Mouse (Mus musculus) kidney, postnatal 4 days (tissue): ENCODE results near the gene Mtor.

Experiments
- DNase-seq, 2 experiments: peaks; one replicate each; pipeline ENCODE4 v3.0.0; 2021; ENCODE audit warnings: mixed read lengths in 2 of 2

Gene Mtor

GRCm38 (mm10) chr4:148444250-148444967 lies 4.0 kb upstream of the Mtor start, which contains the start of gene Ubiad1:
Ubiad1 (minus strand) TSS chr4:148444771.
- peak; percentile 93 to 94 for DNase-seq

GRCm38 (mm10) chr4:148448853-148449245 lies 438 bp downstream of the Mtor start:
- peak; percentile 57 to 67 for DNase-seq

- DNase-seq: no peak
Measured at GRCm38 (mm10) chr4:148453707-148454106, 5.3 kb downstream of the Mtor start.

- no peak for DNase-seq
Measured at GRCm38 (mm10) chr4:148455477-148456025, 7.1 kb downstream of the Mtor start.

GRCm38 (mm10) chr4:148460656-148461284 lies 12.4 kb downstream of the Mtor start:
- DNase-seq: no peak

GRCm38 (mm10) chr4:148461772-148462171 lies 13.4 kb downstream of the Mtor start:
- no peak for DNase-seq

- peak in 1 of 2 experiments; percentile 28 for DNase-seq
Measured at GRCm38 (mm10) chr4:148462717-148463116, 14.3 kb downstream of the Mtor start.

GRCm38 (mm10) chr4:148463208-148463960 lies 15.0 kb downstream of the Mtor start:
- peak in 1 of 2 experiments; percentile 45 for DNase-seq

- DNase-seq: no peak
Measured at GRCm38 (mm10) chr4:148464301-148464700, 15.9 kb downstream of the Mtor start.

- DNase-seq: no peak
Measured at GRCm38 (mm10) chr4:148464869-148465268, 16.5 kb downstream of the Mtor start.

GRCm38 (mm10) chr4:148466511-148467079 lies 18.2 kb downstream of the Mtor start:
- no peak for DNase-seq

GRCm38 (mm10) chr4:148468396-148468795 lies 20.0 kb downstream of the Mtor start:
- DNase-seq: no peak

- DNase-seq: no peak
Measured at GRCm38 (mm10) chr4:148469487-148470252, 21.3 kb downstream of the Mtor start.

- no peak for DNase-seq
Measured at GRCm38 (mm10) chr4:148471363-148471806, 23.0 kb downstream of the Mtor start.

GRCm38 (mm10) chr4:148472436-148473174 lies 24.2 kb downstream of the Mtor start:
- DNase-seq: no peak

GRCm38 (mm10) chr4:148473496-148473895 lies 25.1 kb downstream of the Mtor start:
- peak in 1 of 2 experiments; percentile 31 for DNase-seq

GRCm38 (mm10) chr4:148480245-148480644 lies 31.8 kb downstream of the Mtor start:
- DNase-seq: no peak

- no peak for DNase-seq
Measured at GRCm38 (mm10) chr4:148481557-148482168, 33.3 kb downstream of the Mtor start.

- DNase-seq: no peak
Measured at GRCm38 (mm10) chr4:148484511-148484910, 36.1 kb downstream of the Mtor start.

GRCm38 (mm10) chr4:148487841-148488240 lies 39.4 kb downstream of the Mtor start:
- no peak for DNase-seq

GRCm38 (mm10) chr4:148490502-148490901 lies 42.1 kb downstream of the Mtor start:
- DNase-seq: peak in 1 of 2 experiments; percentile 38
